Mouse (Mus musculus): Measurements from ENCODE around the gene Orc3. TPM values are rescaled to one million over a fixed set of nuclear protein-coding genes. Genes with fewer than 3 reads are reported as not detected.
A peak's percentile ranks its signal among the peaks of the same experiment; 100 is the strongest.

Orc3 gene
- total RNA-seq, 2 experiments from 2014 or later = 59.1 to 64.4 TPM

- no peak for DNase-seq (ENCODE audit: low spot score in 2 of 2)
- Histone ChIP-seq H3K27ac (no peak overlapping the region), H3K4me3 (no peak overlapping the region)
- TF ChIP-seq CTCF (conservative IDR thresholded peaks at IDR 0.05) = no peak
Measured at GRCm38 (mm10) chr4:34526771-34527170, 88.0 kb downstream of the Orc3 start.

DNA sequence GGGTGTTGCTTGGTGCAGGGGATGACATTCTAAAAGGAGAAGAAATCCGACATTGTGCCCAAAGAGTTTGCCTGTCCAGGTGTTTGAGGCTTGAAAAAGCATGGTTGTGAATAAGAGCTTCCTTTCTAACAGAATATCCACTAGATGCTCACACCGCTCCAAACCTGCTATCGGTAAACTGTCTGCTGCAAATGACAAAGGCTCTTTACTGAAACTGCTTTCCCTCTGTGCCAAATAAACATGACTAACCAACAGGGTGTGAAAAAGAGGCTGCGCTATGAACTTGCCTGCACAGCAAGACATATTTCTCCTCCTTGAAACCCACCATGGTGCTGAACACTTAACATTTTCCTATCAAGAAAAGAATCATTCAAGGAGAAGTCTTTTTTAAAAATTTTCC lies 91.2 kb downstream of the Orc3 start:
- no peak overlapping the region for H3K4me3 ChIP-seq
- no peak for DNase-seq (ENCODE audit: low spot score in 2 of 2)
- no peak overlapping the region for H3K27ac ChIP-seq
- no peak for TF ChIP-seq CTCF (conservative IDR thresholded peaks at IDR 0.05)

DNA sequence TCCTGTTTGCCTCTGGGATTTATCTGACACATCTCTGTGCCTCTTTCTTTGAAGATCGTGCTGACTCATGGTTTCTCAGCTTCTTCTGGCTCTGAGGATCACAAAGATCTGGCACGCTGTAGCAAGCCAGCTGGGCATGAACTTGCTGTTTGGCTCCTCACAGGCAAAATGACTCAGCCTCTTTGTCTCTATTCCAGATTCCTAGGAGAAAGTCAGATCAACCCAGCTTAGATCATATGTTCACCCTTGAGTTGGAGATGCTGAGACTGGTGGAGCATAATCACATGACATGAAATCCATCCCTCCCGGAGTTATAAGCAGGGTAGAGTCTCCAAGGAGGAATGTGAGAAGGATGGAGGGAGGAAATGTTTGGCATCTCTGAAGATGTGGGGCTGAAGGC lies 91.9 kb downstream of the Orc3 start:
- TF ChIP-seq CTCF (conservative IDR thresholded peaks at IDR 0.05) = no peak
- peak in 1 of 2 experiments; percentile 59 for DNase-seq (ENCODE audit: low spot score in 2 of 2)

More for the DNA sequence above, 91.9 kb downstream of the Orc3 start:
- H3K4me3 ChIP-seq = no peak overlapping the region
- H3K27ac ChIP-seq = no peak overlapping the region; the same call in 1 of the 2 replicates

Other genes starting within 250 kb of the Orc3 start
- gene Akirin2, start 64.0 kb downstream of the Orc3 start, total RNA-seq (2021) = 100 to 1,000 TPM in 1 of 2 experiments, 10 to 100 TPM in 1; 96.0 to 103 TPM
- 10 to 100 TPM; 24.2 to 28.5 TPM for gene Rars2, start within 50 bp of the Orc3 start, total RNA-seq (2021)
- gene Slc35a1, start 72.5 kb upstream of the Orc3 start, total RNA-seq (2021) = 10 to 100 TPM; 18.0 to 21.4 TPM
- 1 to 10 TPM; 1.4 to 1.7 TPM for gene Cfap206, start 115.3 kb upstream of the Orc3 start, total RNA-seq (2021)
- not detected for gene Gm136, start 141.3 kb upstream of the Orc3 start, total RNA-seq (2021)
- 10 to 100 TPM; 22.7 to 22.8 TPM for gene Smim8, start 163.5 kb upstream of the Orc3 start, total RNA-seq (2021)